Mouse (Mus musculus) Patski (cell line): ENCODE measurements around the gene Ywhag. TPM values are rescaled to one million over a fixed set of nuclear protein-coding genes. Genes with fewer than 3 reads are reported as not detected.

Experiments
- ATAC-seq: fragments of 100-300 bp; one replicate; pipeline ENCODE4 v1.8.0; 2021
- CTCF ChIA-PET: fragments of 350-600 bp; sonication (Branson Sonifier 250); formaldehyde crosslinking; loops from one replicate; lab custom pipeline; 2022; ENCODE audit warnings: inconsistent platforms; lab: Charles Lee
- POLR2A ChIA-PET: fragments of 350-600 bp; sonication (Branson Sonifier 250); formaldehyde crosslinking; loops from one replicate; lab custom pipeline; 2022; ENCODE audit warnings: antibody characterized with exemption, inconsistent platforms; lab: Charles Lee
- DNase-seq: peaks from one replicate; pipeline ENCODE4 v3.0.0-alpha.2; 2011; ENCODE audit warnings: low read depth, low spot score
- H3K27me3 ChIP-seq: fragments of 371-371 bp; one replicate; pipeline ENCODE4 v1.5.1; 2021
- CTCF ChIP-seq: fragments of 100-300 bp; IDR thresholded peaks from one replicate; pipeline ENCODE4 v1.5.1; 2021
- in situ Hi-C: fragments of 300-500 bp; cut with MboI; formaldehyde crosslinking; loops from 3 replicates; pipeline ENCODE4 v1.11.1; 2018; ENCODE audit warnings: low pct_unique_long_range_greater_than_20kb, mixed read lengths
- polyA plus RNA-seq: library from polyadenylated mRNA; unstranded; gene quantifications from one replicate; pipeline ENCODE4 v1.2.3, GENCODE M21; 2021

The Ywhag gene
- polyA plus RNA-seq, 1 experiment from 2014 or later: 237 TPM

DNA sequence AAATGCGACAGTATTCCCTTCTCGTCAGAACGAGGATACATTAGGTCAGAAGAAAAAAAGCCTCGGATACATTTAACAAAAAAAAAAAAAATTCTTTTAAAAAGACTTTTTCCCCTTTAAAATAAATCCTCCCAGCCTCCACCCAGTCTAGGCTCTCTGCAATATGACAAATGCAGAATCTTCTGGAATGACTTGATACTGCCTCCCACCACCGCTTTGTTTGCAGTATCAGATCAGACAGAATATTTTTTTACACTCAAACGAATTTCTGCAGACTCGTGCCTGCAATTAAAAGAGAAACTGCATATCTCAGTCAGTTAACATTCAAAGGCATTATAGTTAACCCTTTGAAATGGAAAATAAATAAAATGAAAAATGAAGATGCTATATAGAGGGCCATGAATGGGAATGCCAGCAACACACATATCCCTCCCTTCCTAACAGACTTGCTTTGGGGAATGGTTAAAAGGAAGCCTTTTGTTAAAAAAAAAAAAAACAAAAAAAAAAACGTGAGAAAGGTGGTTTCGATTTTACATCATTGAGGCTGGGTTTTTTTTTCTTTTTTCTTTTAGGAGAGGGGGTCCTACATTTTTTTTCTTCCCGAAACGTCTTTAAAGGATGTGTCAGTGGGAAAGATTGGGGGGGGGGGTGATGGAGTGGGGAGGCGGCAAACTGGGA is 1.1 kb downstream of the Ywhag start:
- CTCF ChIA-PET: interaction anchor here (1.8 kb wide), 1 partner anchor 10 kb away, joined by 10 read pairs; no protein-coding TSS in a partner anchor
- in situ Hi-C loops: no loop called here
- POLR2A ChIA-PET: no interaction called here
- TF ChIP-seq CTCF: no peak
- no peaks in the 10 kb centered on the region for H3K27me3 ChIP-seq
- DNase-seq: no peak
- ATAC-seq: no peak

DNA sequence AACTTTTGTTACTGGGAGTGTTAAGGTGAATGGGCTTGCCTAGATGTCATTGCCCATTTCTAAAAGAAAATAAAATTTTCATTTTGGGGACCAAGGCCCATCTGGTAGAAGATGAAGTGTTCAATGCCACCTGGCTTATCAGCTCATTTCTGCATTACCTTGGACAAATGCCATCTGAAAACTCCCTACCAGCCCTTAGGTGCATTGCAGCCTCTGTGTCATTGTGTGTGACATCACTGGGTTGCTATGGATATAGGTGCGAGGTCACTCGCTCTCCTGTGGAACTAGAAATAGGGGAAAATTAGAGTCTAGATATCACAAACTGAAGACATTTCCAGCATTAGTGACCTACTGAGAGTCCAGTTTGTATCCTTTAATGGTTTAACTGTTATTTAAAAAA is 2.1 kb downstream of the Ywhag start:
- POLR2A ChIA-PET: interaction anchor here (1.2 kb wide), 1 partner anchor 13 kb away, joined by 3 read pairs; no protein-coding TSS in a partner anchor
- CTCF ChIA-PET: interaction anchor here (0.8 to 1.8 kb wide), 6 partner anchors 9 to 34 kb away, joined by 3 to 10 read pairs (median 3); no protein-coding TSS in a partner anchor
- TF ChIP-seq CTCF: no peak
- H3K27me3 ChIP-seq: no peaks in the 10 kb centered on the region
- in situ Hi-C loops: no loop called here
- DNase-seq (no peak), ATAC-seq (no peak)

DNA sequence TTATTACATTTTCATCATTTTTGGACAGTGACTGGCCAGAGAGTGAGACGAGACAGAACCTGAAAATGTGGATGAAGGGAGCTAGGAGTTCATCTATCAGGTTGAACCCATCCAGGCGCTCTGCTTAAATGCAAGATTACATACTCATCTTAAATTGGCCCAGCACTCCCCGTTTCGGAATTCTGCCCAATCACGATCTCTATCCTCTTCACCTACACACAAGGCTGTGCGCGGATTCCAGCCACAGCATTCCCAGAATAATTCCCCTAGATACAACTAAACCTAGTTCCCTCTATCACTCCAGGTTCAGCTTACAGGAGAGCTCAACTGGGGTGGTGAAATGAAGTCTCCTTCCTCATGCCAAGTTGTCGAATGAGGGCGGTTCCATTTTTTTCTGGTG is 2.9 kb downstream of the Ywhag start:
- in situ Hi-C loops: no loop called here
- DNase-seq: no peak
- CTCF ChIA-PET: interaction anchor here (0.7 to 1.8 kb wide), 6 partner anchors 8 to 33 kb away, joined by 3 to 10 read pairs (median 3); no protein-coding TSS in a partner anchor
- no peak for ATAC-seq
- no peak for TF ChIP-seq CTCF
- no peaks in the 10 kb centered on the region for H3K27me3 ChIP-seq
- POLR2A ChIA-PET: interaction anchor here (1.2 kb wide), 1 partner anchor 12 kb away, joined by 3 read pairs; no protein-coding TSS in a partner anchor

DNA sequence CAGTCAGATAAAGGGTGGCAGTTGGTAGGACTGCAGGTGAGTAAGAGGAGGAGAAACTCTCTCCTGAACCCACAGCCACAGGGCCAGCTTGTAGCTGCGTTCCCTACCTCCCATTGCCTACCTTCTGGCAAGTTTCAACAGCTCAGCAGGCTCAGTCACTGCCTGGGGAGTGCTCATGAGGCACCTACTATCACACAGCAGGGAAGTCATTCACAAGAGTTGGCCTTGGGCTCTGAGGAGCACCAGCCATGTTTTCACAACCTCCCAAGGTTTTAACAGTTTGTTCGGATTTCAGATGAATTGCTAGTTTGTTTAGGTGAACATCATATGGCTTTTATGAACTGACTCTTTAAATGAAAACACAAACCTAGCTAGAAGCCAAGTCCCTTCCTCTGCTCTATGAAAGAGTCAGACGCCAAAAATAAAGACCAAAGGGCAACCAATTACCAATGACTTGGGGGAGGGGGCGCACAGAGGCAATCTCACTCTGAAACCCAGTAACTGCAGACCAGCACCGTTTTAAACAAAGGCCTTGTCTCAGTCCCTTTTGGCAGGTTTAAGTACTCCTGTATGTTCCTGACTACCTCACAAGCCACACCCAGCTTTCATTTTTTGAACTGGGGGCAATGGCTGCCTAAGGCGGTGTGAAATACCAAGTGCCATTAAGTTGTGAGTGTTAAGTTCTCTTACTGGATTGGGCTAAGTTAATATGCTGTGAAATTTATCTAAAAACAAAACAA is 4.6 kb downstream of the Ywhag start:
- in situ Hi-C loops: no loop called here
- ChIA-PET CTCF (interaction anchor here (1.2 to 2.8 kb wide), 3 partner anchors 11 to 34 kb away, joined by 3 to 11 read pairs (median 3); no protein-coding TSS in a partner anchor), POLR2A (interaction anchor here (0.7 kb wide), 1 partner anchor 16 kb away, joined by 3 read pairs; no protein-coding TSS in a partner anchor)
- TF ChIP-seq CTCF: no peak
- no peaks in the 10 kb centered on the region for H3K27me3 ChIP-seq
- DNase-seq (no peak), ATAC-seq (no peak)

DNA sequence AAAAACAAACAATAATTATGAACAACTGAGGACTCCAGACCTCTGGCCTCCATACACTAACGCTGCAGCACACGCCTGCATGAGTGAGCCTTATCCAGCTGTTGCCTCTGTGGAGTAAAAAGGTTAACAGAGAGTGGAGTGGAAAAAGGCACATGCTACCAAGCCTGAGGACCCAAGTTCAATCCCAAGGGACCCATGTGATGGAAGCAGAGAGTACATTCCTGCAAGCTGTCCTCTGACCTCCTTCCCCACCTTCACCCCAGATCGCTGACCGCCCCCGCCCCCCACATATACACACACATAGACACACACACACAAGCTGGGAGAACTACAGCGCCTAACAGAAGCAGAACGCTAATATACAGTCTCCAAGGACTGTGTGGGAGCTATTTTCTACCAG is 10.5 kb downstream of the Ywhag start:
- ATAC-seq (no peak), DNase-seq (no peak)
- in situ Hi-C loops: no loop called here
- no peaks in the 10 kb centered on the region for H3K27me3 ChIP-seq
- ChIA-PET POLR2A (interaction anchor here (1.2 kb wide), 2 partner anchors 11 to 26 kb away, joined by 3 to 5 read pairs; partner anchors contain the start of gene Ywhag), CTCF (interaction anchor here (0.8 to 2.6 kb wide), 5 partner anchors 8 to 26 kb away, joined by 4 to 10 read pairs (median 5); no protein-coding TSS in a partner anchor)
- TF ChIP-seq CTCF: no peak

DNA sequence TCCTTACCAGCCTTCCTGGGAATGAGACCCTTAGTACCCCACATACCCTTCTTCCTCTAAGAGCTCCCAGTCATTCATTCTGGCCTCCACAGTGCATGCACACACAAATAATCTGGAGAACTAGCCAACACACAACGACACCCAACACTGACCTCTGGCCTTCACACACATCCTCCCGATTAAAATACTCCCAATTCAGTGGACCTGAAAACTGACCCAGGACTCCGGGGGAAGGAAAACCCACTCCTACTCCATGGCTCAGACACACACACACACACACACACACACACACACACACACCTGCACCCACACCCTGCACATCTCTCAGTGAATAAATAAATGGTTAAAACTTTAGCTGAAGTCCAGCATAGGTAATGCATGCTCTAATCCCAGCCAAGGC is 14.5 kb downstream of the Ywhag start:
- ChIA-PET CTCF (interaction anchor here (1.4 to 2.5 kb wide), 2 partner anchors 8 to 19 kb away, joined by 4 to 11 read pairs; no protein-coding TSS in a partner anchor), POLR2A (interaction anchor here (1.1 kb wide), 1 partner anchor 12 kb away, joined by 3 read pairs; no protein-coding TSS in a partner anchor)
- no peaks in the 10 kb centered on the region for H3K27me3 ChIP-seq
- ATAC-seq (no peak), DNase-seq (no peak)
- no peak for TF ChIP-seq CTCF
- in situ Hi-C loops: no loop called here

DNA sequence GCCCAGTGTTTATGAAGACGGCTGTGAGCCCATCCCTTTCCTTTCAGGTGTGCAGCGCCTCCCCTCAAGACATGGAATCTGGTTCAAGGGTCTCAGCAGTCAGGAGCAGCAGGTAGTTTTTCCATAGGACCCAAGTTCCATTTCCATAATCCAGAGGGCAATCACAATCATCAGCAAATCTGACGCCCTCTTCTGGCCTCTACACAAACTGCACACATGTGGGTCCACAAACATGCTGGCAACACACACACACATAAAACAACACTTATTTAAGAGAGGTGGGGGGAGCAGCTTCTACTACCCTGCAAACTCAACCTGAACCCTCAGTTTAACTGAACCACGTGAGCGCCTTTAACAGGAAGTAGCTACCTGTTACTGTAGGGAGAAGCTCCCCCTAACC is 15.8 kb downstream of the Ywhag start:
- in situ Hi-C loops: no loop called here
- DNase-seq: no peak
- no peak for ATAC-seq
- no peak for TF ChIP-seq CTCF
- POLR2A ChIA-PET: interaction anchor here (0.5 to 1.6 kb wide), 3 partner anchors 11 to 497 kb away, joined by 3 read pairs; partner anchors contain the start of gene Ywhag
- CTCF ChIA-PET: interaction anchor here (0.8 to 2.5 kb wide), 3 partner anchors 10 to 41 kb away, joined by 3 to 11 read pairs (median 6); no protein-coding TSS in a partner anchor
- H3K27me3 ChIP-seq: no peaks in the 10 kb centered on the region

DNA sequence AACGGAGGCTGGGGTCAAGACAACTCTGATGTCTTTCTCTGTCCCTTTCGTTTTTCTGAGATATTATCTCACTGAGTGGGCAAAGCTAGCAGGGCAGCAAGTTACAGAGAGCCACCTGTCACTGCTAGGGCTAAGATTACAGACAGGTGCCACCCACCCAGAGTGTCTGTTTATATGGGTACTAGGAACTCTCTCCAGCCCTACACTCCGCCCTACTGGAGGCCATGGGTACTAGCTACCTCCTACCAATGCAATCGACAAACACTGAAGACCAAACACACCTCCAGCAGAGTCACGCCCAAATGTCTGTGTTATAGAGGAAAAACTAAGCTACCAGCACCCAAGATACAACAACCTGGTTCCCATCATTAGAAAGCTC is 16.4 kb downstream of the Ywhag start:
- TF ChIP-seq CTCF: no peak
- POLR2A ChIA-PET: interaction anchor here (0.5 to 1.6 kb wide), 4 partner anchors 9 to 497 kb away, joined by 3 to 4 read pairs (median 3); partner anchors contain the start of gene Ywhag
- in situ Hi-C loops: no loop called here
- ATAC-seq (no peak), DNase-seq (no peak)
- no peaks in the 10 kb centered on the region for H3K27me3 ChIP-seq
- CTCF ChIA-PET: interaction anchor here (0.8 to 2.5 kb wide), 4 partner anchors 10 to 40 kb away, joined by 3 to 11 read pairs (median 5); no protein-coding TSS in a partner anchor

DNA sequence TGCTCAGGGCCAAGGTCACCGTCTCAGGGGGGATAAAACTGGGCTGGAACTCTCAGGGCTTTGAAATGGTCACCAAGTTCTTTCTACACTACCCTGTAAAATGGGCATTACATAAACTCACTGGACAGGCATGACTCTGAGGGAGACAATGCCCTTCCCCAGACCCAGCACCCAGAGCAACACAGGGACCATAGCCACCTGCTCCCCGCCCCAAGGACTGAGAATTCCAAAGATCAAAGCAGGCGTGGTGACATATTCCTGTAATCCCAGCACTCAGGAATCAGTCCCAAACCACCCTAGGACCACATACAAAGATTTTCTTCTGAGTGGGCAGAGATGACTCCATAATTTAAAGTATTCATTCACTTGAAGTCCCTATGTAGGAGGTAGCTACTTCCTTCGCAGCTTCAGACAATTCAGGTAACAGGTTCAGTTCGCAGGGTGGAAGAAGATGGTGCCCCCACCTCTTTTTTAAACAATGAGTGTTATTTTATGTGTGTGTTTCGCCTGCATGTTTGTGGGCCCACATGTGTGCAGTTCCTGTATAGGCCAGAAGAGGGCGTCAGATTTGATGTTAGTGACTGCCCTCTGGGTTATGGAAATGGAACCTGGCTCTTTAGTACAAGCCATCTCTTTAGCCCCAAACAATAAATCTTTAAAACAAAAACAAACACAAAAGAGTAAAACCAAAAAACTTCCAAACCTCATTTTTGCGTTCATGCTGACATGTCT is 16.9 kb downstream of the Ywhag start:
- ChIA-PET POLR2A (interaction anchor here (1.2 to 1.6 kb wide), 2 partner anchors 10 kb away, joined by 3 to 4 read pairs; no protein-coding TSS in a partner anchor), CTCF (interaction anchor here (0.8 to 2.5 kb wide), 4 partner anchors 9 to 40 kb away, joined by 3 to 11 read pairs (median 5); no protein-coding TSS in a partner anchor)
- in situ Hi-C loops: no loop called here
- ATAC-seq (no peak), DNase-seq (no peak)
- no peak for TF ChIP-seq CTCF
- no peaks in the 10 kb centered on the region for H3K27me3 ChIP-seq
